Mouse (Mus musculus): ENCODE measurements at regions not wholly inside any gene's neighbourhood (a gene's known extent, or its start where the extent isn't known, plus 50 kb on each side); places are given as distances from the start of the nearest gene placed in this dataset.

DNA sequence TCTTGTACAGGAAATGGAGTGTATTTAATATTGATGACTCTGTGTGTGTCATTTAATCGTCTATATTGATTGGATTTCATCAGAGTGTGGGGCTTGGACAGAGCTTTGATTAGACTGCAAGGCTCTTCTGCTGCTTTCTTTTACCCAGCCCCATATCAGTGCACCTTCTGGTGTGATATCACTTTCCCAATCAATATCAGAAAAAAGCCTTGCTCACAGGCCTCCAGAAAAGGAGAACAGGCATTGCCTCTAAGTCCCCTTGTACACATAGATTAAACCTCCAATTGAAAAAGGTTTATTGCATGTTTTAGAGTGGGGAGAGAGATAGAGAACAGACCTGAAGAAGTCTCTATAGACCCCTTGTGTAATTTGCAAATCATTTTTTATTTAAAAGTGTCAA, 831.6 kb upstream of the Zeb2 start:
- no peaks in the 10 kb centered on the region for H3K4me1 ChIP-seq (ENCODE audit: control insufficient read depth, insufficient read depth, low read length)
- no peak for TF ChIP-seq POLR2A (IDR thresholded peaks at IDR 0.05; ENCODE audit: borderline replicate concordance, extremely low read depth, low read depth, low read length)
- no peak for TF ChIP-seq CTCF (IDR thresholded peaks at IDR 0.05; ENCODE audit: insufficient read depth, low read length)
- H3K4me3 ChIP-seq (replicated peaks; ENCODE audit: extremely low read depth, low read depth, low read length), result no peak overlapping the region
- DNase-seq, result no peak
- 70% methylated on average over 1 of the region's 1 CpGs for WGBS

DNA sequence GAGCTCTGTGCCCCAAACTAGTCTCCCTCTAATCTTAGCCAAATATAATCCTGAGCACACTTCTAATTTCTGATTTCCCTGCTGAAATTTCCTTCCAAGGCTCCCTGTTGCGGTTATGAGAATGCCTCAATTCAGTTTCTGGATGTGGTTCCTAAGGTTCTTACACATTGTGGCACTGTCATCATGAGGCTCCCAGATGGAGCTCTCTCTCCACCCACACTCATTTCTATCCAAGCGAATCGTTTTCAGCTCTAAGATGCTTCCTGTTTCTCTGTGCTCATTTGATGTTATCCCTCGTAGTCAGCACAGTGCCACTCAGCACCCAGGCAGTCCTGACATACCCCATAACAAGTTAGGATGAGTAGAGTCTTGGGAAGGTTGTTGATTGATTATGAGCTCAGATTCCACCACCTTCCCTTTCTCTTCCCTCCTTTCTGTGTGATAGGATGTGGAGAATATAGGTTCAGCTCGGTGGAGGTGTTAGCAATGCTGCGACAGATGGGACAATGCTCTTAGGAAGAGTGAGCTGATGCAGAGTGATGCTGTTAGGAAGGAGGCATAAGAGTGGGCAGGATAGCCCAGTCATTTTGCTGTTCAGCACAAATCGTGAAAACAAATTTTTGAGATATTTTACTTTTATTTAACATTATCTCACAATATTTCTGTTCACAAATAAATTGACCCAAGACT, 808.7 kb upstream of the Zeb2 start:
- Histone ChIP-seq H3K4me1 (ENCODE audit: control insufficient read depth, insufficient read depth, low read length) (no peaks in the 10 kb centered on the region), H3K4me3 (replicated peaks; ENCODE audit: extremely low read depth, low read depth, low read length) (no peak overlapping the region)
- no peak for DNase-seq
- TF ChIP-seq POLR2A (IDR thresholded peaks at IDR 0.05; ENCODE audit: borderline replicate concordance, extremely low read depth, low read depth, low read length) (no peak), CTCF (IDR thresholded peaks at IDR 0.05; ENCODE audit: insufficient read depth, low read length) (no peak)
- 76% methylated on average over 7 of the region's 7 CpGs for WGBS

DNA sequence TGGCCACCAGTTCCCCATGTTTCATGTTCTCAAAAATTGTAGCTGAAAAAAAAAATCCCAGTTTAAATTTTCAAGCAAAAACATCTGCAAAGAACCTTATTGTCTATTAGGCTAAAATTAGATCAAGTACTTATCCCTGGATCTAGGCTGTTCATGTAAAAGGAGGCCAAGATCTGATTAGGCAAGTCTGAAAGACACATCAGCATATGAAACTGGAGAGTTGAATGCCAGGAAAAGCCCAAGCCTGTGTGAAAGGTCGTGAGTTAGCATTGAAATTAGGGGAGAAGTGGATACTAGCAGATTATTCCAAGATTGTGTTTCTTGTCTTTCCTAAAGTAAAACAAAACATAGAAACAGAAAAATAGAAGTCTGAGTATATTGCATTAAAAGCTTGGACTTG, 791.7 kb upstream of the Zeb2 start:
- 35% methylated on average over 1 of the region's 1 CpGs for WGBS
- TF ChIP-seq POLR2A (IDR thresholded peaks at IDR 0.05; ENCODE audit: borderline replicate concordance, extremely low read depth, low read depth, low read length), result no peak
- no peak for TF ChIP-seq CTCF (IDR thresholded peaks at IDR 0.05; ENCODE audit: insufficient read depth, low read length)
- H3K4me1 ChIP-seq (ENCODE audit: control insufficient read depth, insufficient read depth, low read length), result no peaks in the 10 kb centered on the region
- H3K4me3 ChIP-seq (replicated peaks; ENCODE audit: extremely low read depth, low read depth, low read length), result no peak overlapping the region
- DNase-seq, result no peak

DNA sequence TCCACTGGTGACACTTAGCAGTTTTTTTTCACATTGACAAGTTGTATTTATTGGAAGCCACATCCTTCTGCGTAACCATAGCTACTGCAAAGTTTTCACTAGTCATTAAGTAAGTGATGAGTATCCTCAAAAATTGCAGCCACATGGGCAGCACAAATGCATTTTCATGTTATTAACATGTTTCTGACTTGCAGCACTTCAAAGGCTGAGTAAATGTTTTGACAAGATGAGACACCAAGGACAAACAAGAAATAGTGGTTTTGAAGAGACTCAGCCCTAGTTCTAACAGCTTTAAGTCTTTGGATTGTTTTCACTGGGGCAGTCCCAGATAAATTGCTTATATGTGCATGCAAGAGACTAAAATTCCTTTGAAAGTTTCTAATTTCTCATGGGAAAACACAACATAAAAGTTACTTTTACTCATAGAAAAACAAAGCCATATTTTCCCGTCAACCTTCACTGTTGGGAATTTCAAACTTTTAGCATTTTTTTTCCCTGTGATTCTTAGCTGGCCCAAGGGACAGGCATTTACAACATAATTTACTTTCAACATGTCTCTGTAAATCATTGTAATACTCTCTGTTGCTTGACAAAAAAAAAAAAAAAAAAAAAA, 787.5 kb upstream of the Zeb2 start:
- DNase-seq, result no peak
- TF ChIP-seq CTCF (IDR thresholded peaks at IDR 0.05; ENCODE audit: insufficient read depth, low read length) (no peak), POLR2A (IDR thresholded peaks at IDR 0.05; ENCODE audit: borderline replicate concordance, extremely low read depth, low read depth, low read length) (no peak)
- Histone ChIP-seq H3K4me1 (ENCODE audit: control insufficient read depth, insufficient read depth, low read length) (no peaks in the 10 kb centered on the region), H3K4me3 (replicated peaks; ENCODE audit: extremely low read depth, low read depth, low read length) (no peak overlapping the region)
- WGBS, result 67% methylated on average over 2 of the region's 2 CpGs

- Histone ChIP-seq H3K4me3 (replicated peaks; ENCODE audit: extremely low read depth, low read depth, low read length) (no peak overlapping the region), H3K4me1 (ENCODE audit: control insufficient read depth, insufficient read depth, low read length) (no peaks in the 10 kb centered on the region)
- no peak for DNase-seq
- WGBS, result 70% methylated on average over 4 of the region's 4 CpGs
- TF ChIP-seq POLR2A (IDR thresholded peaks at IDR 0.05; ENCODE audit: borderline replicate concordance, extremely low read depth, low read depth, low read length), result no peak
- no peak for TF ChIP-seq CTCF (IDR thresholded peaks at IDR 0.05; ENCODE audit: insufficient read depth, low read length)
Observed at GRCm38 (mm10) chr2:45904090-45904489, 786.9 kb upstream of the Zeb2 start.

DNA sequence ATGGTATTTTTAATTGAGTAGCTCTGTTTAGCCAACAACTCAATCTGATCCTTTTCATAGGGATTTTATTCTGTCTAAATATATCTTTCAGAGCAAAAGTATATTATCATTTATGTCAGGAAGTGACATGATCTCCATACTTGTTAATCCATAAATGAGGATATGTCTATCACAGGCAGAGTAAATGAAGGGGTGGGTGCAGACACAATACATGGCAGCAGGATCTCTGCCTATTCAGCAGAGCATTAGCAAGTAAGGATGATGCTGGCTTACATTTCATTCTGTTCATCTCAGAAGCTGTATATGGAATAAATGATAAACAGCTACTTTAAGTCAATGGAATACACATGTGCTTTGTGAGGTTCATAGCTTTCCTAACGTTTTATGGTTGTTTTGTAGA, 786.2 kb upstream of the Zeb2 start:
- no peak for TF ChIP-seq POLR2A (IDR thresholded peaks at IDR 0.05; ENCODE audit: borderline replicate concordance, extremely low read depth, low read depth, low read length)
- TF ChIP-seq CTCF (IDR thresholded peaks at IDR 0.05; ENCODE audit: insufficient read depth, low read length), result no peak
- Histone ChIP-seq H3K4me3 (replicated peaks; ENCODE audit: extremely low read depth, low read depth, low read length) (no peak overlapping the region), H3K4me1 (ENCODE audit: control insufficient read depth, insufficient read depth, low read length) (no peaks in the 10 kb centered on the region)
- no peak for DNase-seq
- WGBS, result 80% methylated on average over 1 of the region's 1 CpGs

DNA sequence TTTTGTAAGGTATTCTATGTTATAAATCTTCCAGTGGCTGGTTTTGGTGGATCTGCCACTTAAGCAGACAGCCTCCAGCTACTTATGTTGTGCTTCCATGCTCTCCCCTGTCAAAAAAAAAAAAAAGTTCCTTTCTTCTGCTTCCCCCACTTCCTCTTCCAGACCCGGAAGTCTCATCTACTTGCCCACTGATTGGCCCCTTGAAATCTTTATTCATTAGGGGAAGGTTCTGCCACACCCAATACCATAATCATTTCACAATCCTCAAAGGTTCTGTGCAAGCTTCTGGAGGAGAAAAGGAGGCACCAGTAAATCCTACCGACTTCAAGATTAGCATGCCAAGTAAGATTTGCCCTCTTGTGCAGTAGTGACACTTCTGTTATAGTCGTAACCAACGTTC, 784.7 kb upstream of the Zeb2 start:
- WGBS, result 88% methylated on average over 4 of the region's 4 CpGs
- H3K4me1 ChIP-seq (ENCODE audit: control insufficient read depth, insufficient read depth, low read length), result no peaks in the 10 kb centered on the region
- H3K4me3 ChIP-seq (replicated peaks; ENCODE audit: extremely low read depth, low read depth, low read length), result no peak overlapping the region
- TF ChIP-seq POLR2A (IDR thresholded peaks at IDR 0.05; ENCODE audit: borderline replicate concordance, extremely low read depth, low read depth, low read length) (no peak), CTCF (IDR thresholded peaks at IDR 0.05; ENCODE audit: insufficient read depth, low read length) (no peak)
- no peak for DNase-seq

DNA sequence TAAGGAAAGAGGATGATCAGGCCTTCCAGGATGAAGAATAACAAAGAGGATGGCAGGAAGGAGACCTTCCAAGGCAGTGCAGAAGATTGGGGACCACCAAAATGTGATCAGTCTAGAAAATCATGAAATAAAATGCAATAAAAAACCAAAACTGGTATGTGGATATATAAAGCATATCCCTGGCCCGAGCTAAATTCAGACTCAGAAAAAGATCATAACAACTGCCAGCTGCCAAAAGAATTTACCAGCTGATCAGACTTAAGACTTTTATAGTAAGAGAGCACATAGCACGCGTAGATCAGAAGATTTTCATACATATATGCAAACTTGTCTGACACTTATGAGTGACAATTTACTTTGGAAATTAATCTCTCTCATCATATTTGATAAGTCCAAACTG, 767.5 kb upstream of the Zeb2 start:
- H3K4me3 ChIP-seq (replicated peaks; ENCODE audit: extremely low read depth, low read depth, low read length), result no peak overlapping the region
- H3K4me1 ChIP-seq (ENCODE audit: control insufficient read depth, insufficient read depth, low read length), result no peaks in the 10 kb centered on the region
- WGBS, result 73% methylated on average over 3 of the region's 3 CpGs
- no peak for DNase-seq
- TF ChIP-seq CTCF (IDR thresholded peaks at IDR 0.05; ENCODE audit: insufficient read depth, low read length) (no peak), POLR2A (IDR thresholded peaks at IDR 0.05; ENCODE audit: borderline replicate concordance, extremely low read depth, low read depth, low read length) (no peak)

- no peak for TF ChIP-seq CTCF (IDR thresholded peaks at IDR 0.05; ENCODE audit: insufficient read depth, low read length)
- TF ChIP-seq POLR2A (IDR thresholded peaks at IDR 0.05; ENCODE audit: borderline replicate concordance, extremely low read depth, low read depth, low read length), result no peak
Observed at GRCm38 (mm10) chr2:45878656-45879055, 761.5 kb upstream of the Zeb2 start.

GRCm38 (mm10) chr2:45859901-45860331, 742.7 kb upstream of the Zeb2 start:
- TF ChIP-seq CTCF (IDR thresholded peaks at IDR 0.05; ENCODE audit: insufficient read depth, low read length) (no peak), POLR2A (IDR thresholded peaks at IDR 0.05; ENCODE audit: borderline replicate concordance, extremely low read depth, low read depth, low read length) (no peak)
- no peak for DNase-seq
- H3K4me3 ChIP-seq (replicated peaks; ENCODE audit: extremely low read depth, low read depth, low read length), result no peak overlapping the region
- 44% methylated on average over 4 of the region's 4 CpGs for WGBS
- H3K4me1 ChIP-seq (ENCODE audit: control insufficient read depth, insufficient read depth, low read length), result no peaks in the 10 kb centered on the region

More at GRCm38 (mm10) chr2:45878656-45879055, 761.5 kb upstream of the Zeb2 start:
- no peak for DNase-seq
- H3K4me3 ChIP-seq (replicated peaks; ENCODE audit: extremely low read depth, low read depth, low read length), result no peak overlapping the region
- no peaks in the 10 kb centered on the region for H3K4me1 ChIP-seq (ENCODE audit: control insufficient read depth, insufficient read depth, low read length)

All from lung, adult 2 months (tissue).